Mouse (Mus musculus) testis, postnatal 10 days (tissue): ENCODE measurements around the gene Rfx3.

Experiments
- DNase-seq: peaks from one replicate; pipeline ENCODE4 v3.0.0; 2021; ENCODE audit warnings: low spot score

Rfx3 gene

DNA sequence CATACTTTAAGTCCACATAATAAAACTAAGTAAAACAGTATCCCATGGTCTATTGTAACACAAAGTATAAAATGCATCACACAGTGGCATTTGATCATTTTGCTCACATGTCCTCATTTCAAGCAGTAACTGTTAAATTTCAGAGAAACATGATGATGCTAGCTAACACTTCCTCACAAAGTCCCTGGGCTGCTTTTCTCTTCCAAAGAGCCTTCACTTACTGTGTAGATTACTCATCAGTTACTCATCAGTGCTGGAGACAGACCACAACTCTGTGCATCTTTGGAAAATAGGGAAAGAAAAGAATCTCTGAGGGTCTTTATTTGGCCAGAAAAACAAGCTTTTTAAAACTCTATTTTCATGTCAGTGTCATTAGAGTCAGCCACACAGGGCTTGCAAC, 294.7 kb downstream of the Rfx3 start:
- DNase-seq: no peak
